Mouse (Mus musculus) heart, postnatal 10 days (tissue): ENCODE results near the gene Nek5. TPM values are rescaled to one million over a fixed set of nuclear protein-coding genes. Genes with fewer than 3 reads are reported as not detected.

ENCODE experiments used
- DNase-seq, 2 experiments: peaks; one replicate each; pipeline ENCODE4 v3.0.0; 2021
- intact Hi-C: fragments of 180-260 bp; cut with DNase I; formaldehyde crosslinking; loops from one replicate; pipeline ENCODE4 v1.15.1; 2025
- total RNA-seq, 2 experiments: library from RNA; stranded (reverse); gene quantifications; 2 replicates each; pipeline ENCODE4 v1.2.3; 2021

Nek5 gene
- total RNA-seq, 2 experiments from 2014 or later = not detected

DNA sequence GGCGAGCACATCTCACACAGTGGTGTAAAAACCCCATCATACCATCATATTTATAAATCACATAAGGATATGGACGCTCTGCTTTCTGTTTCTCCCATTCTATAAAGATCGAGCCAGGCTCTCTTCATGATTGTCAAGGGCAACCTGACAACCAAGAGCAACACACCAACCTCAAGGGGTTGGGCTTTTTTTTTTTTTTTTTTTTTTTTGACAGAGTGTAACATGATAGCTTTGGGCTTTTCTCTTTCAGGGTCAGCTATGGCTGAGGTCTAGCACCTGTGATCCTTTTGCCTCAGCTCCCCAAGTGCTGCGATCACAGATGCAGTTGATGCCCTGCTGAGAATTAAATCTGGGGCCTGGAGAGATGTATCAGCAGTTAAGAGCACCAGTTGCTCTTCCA lies 17.8 kb downstream of the Nek5 start:
- intact Hi-C loops = no loop called here
- DNase-seq = no peak

- intact Hi-C loops = loop anchor here (5.0 kb wide), 1 partner anchor 99 kb away; no protein-coding TSS in a partner anchor
- DNase-seq = peak in 1 of 2 experiments; percentile 8
Measured at GRCm38 (mm10) chr8:22091568-22091967, 33.3 kb downstream of the Nek5 start.

GRCm38 (mm10) chr8:22089226-22089625 lies 35.6 kb downstream of the Nek5 start:
- intact Hi-C loops = no loop called here
- DNase-seq = no peak

DNA sequence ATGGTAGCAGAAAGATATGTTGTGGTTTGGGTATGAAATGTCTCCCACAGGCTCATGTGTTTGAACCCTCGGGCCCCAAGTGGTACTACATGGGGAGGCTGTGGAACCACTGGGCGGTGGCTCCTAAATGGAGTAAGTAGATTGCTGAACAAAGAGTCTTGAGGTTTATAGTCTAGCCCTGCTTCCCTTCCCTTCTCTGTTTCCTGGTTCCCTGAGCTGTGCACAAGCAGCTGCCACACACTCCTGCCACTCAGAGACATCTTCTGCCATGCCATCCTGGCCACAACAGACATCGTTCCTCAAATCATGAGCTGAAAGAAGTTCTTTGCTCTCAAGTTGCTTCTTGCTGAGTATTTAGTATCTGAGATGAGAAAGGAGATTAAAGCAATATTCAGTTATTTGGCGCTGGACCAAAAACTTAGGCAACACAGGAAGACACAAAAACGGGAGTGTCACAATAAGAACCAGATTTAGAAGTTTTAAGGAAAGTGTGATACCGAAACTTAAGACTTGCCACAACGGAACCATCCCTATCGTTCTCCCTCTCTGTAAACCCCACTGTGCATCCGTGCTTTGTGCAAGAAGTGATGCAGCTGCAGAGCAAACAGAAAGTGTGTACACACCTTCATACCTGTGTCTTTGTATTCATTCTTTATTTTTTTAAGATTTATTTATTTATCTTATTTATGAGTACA lies 45.4 kb downstream of the Nek5 start:
- intact Hi-C loops = no loop called here
- DNase-seq = no peak

GRCm38 (mm10) chr8:22061126-22061525 lies 63.7 kb downstream of the Nek5 start:
- intact Hi-C loops = loop anchor here (10.0 kb wide), 1 partner anchor 334 kb away; the partner anchor contains the start of gene Slc25a15
- DNase-seq = no peak

DNA sequence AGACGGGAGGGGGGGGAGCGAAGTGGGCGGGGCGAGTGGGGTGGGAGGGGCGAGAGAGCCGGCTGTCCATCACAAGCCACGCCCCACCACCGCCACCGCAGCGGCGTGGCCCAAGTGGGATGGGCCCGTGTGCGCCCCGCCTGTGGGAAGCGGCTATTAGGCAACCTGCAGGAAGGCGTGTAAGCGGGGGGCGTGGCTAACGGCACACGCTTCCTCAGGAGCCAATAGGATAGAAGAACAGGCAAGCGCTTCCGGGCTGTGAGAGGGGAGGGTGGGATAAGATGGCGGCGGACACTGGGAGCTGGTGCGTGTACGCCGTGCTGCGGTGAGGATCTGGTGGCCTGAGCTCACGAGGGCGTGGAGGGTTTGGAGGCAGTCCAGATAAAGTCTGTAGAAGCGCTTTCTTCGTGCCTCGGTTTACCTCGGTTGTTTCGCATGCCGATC lies 64.4 kb downstream of the Nek5 start, which contains the start of gene Alg11:
Gene Alg11, plus strand, starts transcription at position 276 of the 444 bp plus-strand sequence.
- intact Hi-C loops = loop anchor here (1.0 to 10.0 kb wide), 2 partner anchors 106 to 334 kb away; partner anchors contain the start of genes Nek3 and Slc25a15

DNA sequence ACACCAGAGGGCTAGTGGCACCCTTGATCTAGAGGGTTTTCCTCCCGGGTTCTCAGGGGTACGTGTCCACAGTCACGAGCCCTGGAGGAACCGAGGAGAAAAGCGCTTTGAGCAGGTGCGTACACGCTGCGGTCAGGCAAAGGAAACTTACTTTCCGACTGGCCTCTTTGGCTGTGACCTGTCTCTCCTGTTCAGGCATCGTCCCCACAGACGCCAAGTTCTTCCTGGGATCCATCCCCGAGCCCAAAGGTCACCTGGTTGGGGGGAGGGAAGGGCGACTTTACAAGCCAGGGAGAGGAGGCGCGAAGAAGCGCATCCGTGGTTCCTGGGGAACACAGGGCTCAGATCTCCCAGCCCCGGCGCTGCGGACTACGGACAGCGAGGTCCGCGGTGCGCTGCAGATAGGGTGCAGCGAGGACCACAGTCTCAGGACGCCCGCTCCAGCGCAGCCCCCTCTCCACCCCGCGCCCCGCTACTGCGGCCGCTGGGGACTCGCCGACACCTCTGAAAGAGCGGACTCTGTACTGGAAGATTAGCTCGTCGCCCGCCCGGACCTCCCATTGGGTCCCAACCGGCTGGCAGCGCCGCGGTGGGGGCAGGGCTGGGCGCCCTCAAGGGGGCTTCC lies 64.9 kb downstream of the Nek5 start, which contains the start of gene Atp7b:
Gene Atp7b, minus strand, starts transcription at position 485 of the 625 bp plus-strand sequence.
- DNase-seq = no peak
- intact Hi-C loops = loop anchor here (1.0 to 10.0 kb wide), 2 partner anchors 106 to 335 kb away; partner anchors contain the start of genes Nek3 and Slc25a15

More for the DNA sequence above, 64.4 kb downstream of the Nek5 start, which contains the start of gene Alg11:
- DNase-seq = peak; percentile 97

DNA sequence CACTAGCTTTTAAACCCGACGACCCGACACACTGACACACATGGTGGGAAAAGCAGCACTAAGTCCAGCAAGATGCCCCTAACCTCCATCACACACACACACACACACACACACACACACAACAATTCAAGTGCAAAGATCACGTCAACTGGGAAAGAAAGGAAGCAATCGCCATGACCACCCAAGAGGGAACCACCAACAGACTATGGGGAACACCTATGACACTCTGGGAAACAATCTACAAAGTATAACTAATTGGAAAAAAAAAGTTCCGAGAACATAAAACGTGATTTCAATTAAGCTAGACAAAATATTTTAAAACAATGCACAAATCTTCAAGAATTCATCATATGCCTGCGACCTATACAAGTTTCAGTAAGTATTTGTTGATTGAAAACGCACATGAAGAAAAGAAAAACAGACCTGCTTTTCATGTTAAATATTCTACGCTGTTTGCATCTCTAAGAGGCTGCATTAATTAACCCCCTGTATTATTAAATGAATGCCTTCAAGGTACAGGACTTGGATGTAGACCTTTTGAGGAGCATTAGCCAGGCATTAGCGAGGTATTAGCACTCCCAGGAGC lies 65.6 kb downstream of the Nek5 start:
- intact Hi-C loops = no loop called here
- DNase-seq = no peak

DNA sequence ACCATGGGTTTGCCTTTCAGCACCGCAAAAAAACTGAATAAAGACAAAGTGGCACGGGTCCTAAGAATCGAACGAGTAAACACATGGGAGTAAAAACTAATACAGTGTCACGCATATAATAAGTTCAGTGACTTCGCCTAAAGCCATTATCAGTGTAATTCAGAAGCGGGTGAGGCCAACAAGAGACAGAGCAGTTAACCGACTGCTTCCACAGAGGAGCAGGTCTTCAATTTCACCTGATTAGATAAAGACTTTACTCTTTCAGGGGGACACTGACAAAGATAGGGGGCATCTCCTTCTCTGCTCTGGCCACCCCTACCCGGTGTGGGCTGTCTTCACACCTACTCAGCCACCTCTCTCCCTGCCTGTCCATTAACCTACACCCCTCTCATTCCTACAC lies 66.5 kb downstream of the Nek5 start:
- intact Hi-C loops = no loop called here
- no peak for DNase-seq

DNA sequence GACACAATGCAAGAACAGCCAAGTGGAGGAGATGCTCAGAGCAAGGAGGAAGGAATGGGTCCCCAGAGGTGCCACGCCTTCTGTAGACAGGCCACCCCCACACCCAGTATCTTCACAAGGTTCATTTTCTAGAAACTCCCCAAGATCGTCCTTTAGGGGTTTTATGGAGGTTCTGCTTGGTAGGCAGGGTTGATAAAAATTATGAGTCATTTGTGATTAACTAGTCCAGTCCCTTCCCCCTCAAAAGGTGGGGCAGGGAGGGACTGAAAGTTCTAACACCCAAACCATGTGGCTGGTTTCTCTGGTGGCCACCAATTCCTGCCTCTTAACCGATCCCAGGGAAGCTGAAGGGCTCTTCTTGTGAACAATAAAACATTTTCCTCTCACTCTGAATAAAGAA lies 68.0 kb downstream of the Nek5 start:
- DNase-seq = no peak
- intact Hi-C loops = no loop called here

DNA sequence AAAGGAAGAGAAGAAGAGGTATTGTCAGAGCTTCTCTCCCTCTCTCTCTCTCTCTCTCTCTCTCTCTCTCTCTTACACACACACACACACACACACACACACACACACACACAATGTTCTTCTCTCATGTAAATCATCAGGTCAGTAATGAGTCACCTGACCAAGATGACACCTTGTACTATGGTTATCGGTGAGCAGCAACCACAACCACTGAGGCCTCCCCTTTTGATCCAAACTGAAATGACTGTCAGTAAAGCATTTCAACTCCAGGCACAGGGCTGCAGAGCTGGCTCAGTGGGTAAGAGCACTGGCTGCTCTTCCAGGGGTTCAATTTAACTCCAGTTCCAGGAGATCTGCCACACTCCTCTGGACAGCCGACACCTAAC lies 69.4 kb downstream of the Nek5 start:
- DNase-seq = no peak
- intact Hi-C loops = no loop called here

- no peak for DNase-seq
- intact Hi-C loops = no loop called here
Measured at GRCm38 (mm10) chr8:22054674-22055491, 70.0 kb downstream of the Nek5 start.

DNA sequence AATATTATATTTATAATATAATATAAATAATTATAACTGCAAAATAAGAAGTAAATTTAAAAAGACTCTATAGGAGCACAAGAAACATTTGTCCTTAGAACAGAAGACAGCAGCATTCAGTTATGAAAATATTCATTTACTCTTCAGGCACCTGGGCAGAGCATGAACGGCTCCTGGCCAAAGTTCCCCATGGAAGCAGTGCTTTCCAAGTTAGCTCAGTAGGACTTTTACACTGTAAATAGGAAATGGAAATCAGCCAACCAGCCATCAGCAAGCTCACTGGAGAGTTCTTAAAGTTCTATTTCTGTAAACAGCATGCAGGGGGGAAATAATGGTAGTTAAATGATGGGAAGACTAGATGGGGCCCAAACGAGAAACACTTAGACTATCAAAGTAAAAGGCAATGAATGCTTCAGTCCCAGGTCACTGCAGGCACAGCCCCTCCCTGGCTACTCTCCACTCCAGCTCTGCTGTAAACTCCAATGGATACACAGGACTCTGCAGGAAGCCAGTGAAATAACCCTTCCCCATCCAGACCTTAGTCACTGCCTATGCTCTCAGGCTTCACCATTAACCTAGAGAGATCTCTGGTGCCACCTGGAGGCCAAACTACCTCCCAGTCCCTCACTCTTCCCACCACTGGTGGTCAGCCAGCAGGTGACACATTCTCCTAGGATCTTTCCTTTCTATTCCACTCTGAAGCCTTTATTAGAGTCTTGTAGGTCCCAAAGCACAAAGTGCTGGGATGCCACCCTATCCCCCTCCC lies 77.0 kb downstream of the Nek5 start:
- intact Hi-C loops = loop anchor here (5.0 kb wide), 1 partner anchor 56 kb away; no protein-coding TSS in a partner anchor
- peak; percentile 40 to 69 for DNase-seq

- intact Hi-C loops = no loop called here
- no peak for DNase-seq
Measured at GRCm38 (mm10) chr8:22043706-22044105, 81.1 kb downstream of the Nek5 start.

- no peak for DNase-seq
- intact Hi-C loops = no loop called here
Measured at GRCm38 (mm10) chr8:22042515-22042914, 82.3 kb downstream of the Nek5 start.

GRCm38 (mm10) chr8:22040153-22040509 lies 84.7 kb downstream of the Nek5 start:
- intact Hi-C loops = no loop called here
- no peak for DNase-seq

DNA sequence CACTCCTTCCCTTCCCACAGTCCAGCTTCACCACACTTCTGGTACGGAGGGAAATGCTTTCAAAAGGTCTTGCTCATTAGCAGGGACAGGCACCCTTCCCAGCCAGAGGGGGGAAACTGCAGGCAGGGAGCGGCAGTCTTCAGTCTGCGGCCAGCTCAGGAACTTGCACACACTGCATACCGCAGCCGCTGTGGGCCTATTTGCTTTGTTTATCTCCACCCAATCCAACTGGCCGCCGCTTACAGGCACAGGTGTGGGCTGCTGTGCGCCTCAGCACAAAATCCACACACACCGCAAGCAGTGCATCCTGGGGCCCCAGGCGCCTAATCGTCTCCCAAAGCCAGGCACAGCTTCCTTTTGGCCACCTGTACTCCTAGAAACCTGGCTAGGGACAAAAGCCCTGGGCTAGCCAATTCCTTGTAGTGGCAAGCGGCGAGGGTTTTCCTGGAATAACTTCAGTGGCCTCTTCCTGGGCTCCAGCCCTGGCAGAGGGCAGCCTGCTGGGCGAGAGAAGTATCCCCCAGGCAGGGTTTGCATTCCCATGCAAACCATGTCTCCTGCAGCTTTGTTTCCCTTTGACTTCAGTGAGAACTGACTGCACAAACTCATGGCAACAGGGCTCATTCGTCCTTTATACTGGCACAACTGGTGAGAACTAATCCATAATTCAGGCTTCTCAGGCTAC lies 85.2 kb downstream of the Nek5 start:
- intact Hi-C loops = no loop called here
- DNase-seq = no peak

DNA sequence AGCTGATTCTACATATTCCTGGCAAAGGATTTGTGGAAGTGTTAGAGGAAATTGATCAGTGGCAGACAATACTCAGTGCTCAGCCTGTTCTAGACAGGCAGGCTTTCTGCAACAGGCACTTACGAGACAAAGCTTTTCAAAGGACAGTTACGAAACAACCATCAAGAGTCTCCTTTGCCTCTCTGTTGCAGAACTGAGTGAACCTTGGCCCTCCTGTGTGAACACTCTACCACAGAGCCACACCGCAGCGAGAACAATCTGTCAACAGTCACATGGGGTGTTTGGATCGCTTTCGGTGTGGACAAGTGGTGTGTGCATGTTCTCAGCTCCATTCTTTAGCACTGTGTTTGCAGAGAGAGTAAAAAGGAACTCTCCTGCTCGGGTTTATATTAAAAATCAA lies 87.8 kb downstream of the Nek5 start:
- intact Hi-C loops = no loop called here
- no peak for DNase-seq

- intact Hi-C loops = no loop called here
- DNase-seq = no peak
Measured at GRCm38 (mm10) chr8:22036137-22036536, 88.7 kb downstream of the Nek5 start.
